Mouse (Mus musculus) midbrain, embryonic 10.5 days (tissue): ENCODE measurements around the gene Suox. TPM values are rescaled to one million over a fixed set of nuclear protein-coding genes. Genes with fewer than 3 reads are reported as not detected.
"Not testable (repeated sequence)": the region's sequence is repeated elsewhere in the genome, so short reads cannot be mapped to it uniquely, and the experiment has no call there.

ENCODE experiments used
- DNase-seq: peaks from one replicate; pipeline ENCODE4 v3.0.0-alpha.2; 2017; ENCODE audit warnings: low spot score
- H3K27ac ChIP-seq: fragments of 300-500 bp; sonication (generic); replicated peaks from 2 replicates; pipeline ENCODE4 v1.5.1; 2016; ENCODE audit warnings: mild to moderate bottlenecking
- H3K27me3 ChIP-seq: fragments of 300-500 bp; sonication (generic); 2 replicates; pipeline ENCODE4 v1.6.1; 2016; ENCODE audit warnings: low read depth, mild to moderate bottlenecking; ENCODE audit not compliant: poor library complexity, severe bottlenecking
- H3K36me3 ChIP-seq: fragments of 300-500 bp; sonication (generic); 2 replicates; pipeline ENCODE4 v1.6.1; 2016; ENCODE audit warnings: mild to moderate bottlenecking, moderate library complexity
- H3K4me1 ChIP-seq: fragments of 300-500 bp; sonication (generic); 2 replicates; pipeline ENCODE4 v1.6.1; 2016
- H3K4me3 ChIP-seq: fragments of 300-500 bp; sonication (generic); 2 replicates; pipeline ENCODE4 v1.5.1; 2016; ENCODE audit warnings: mild to moderate bottlenecking, moderate library complexity
- H3K9me3 ChIP-seq: fragments of 300-500 bp; sonication (generic); replicated peaks from 2 replicates; pipeline ENCODE4 v1.6.1; 2016; ENCODE audit warnings: mild to moderate bottlenecking
- WGBS: fragments of 180-500 bp; shearing (Covaris S2); methylation state at CpG from one replicate; pipeline ENCODE4 v1.1.7; 2016; 5-methylcytosine and 5-hydroxymethylcytosine counted together
- polyA plus RNA-seq: library from polyadenylated mRNA; unstranded; fragments of >200 nt; fragmentation: Nextera tagmentation; extraction: Ambion mirVana; gene quantifications from 2 replicates; pipeline ENCODE4 v1.2.1, GENCODE M21; 2016

Gene Suox
- 13.9 and 14.9 TPM in 2 replicates for polyA plus RNA-seq

GRCm38 (mm10) chr10:128673763-128674468 lies at the start of gene Suox:
Gene Suox, minus strand, starts transcription at chr10:128674073.
- Histone ChIP-seq H3K4me1 (peaks cover 30% of the 10 kb centered on the region), H3K4me3 (peak within 1 kb of the TSS; percentile 80), H3K27ac (peak within 1 kb of the TSS; percentile 79), H3K36me3 (peaks cover 12% of the 10 kb centered on the region; the same call in 1 of the 2 replicates), H3K27me3 (peaks cover 34% of the 10 kb centered on the region), H3K9me3 (no peaks in the 10 kb centered on the region)
- peak; percentile 92 for DNase-seq
- WGBS = 1% methylated on average over 60 of the region's 60 CpGs

- no peaks in the 10 kb centered on the region for H3K4me1 ChIP-seq
- no peaks in the 10 kb centered on the region for H3K9me3 ChIP-seq
- no peak overlapping the region for H3K27ac ChIP-seq
- H3K27me3 ChIP-seq = no peaks in the 10 kb centered on the region
- H3K4me3 ChIP-seq = no peak overlapping the region
- no peak for DNase-seq
- H3K36me3 ChIP-seq = no peaks in the 10 kb centered on the region
- 88% methylated on average over 19 of the region's 19 CpGs for WGBS
Measured at GRCm38 (mm10) chr10:128715559-128716537, 42.0 kb upstream of the Suox start.

- not testable (repeated sequence) for H3K4me1 ChIP-seq, H3K36me3 ChIP-seq, H3K4me3 ChIP-seq, DNase-seq, H3K27ac ChIP-seq, H3K9me3 ChIP-seq, H3K27me3 ChIP-seq
- WGBS = 94% methylated on average over 7 of the region's 7 CpGs
Measured at GRCm38 (mm10) chr10:128711318-128711717, 37.4 kb upstream of the Suox start.

- Histone ChIP-seq H3K36me3 (peaks cover 33% of the 10 kb centered on the region), H3K27ac (peak overlapping the region; percentile 90), H3K9me3 (no peaks in the 10 kb centered on the region), H3K4me1 (peaks cover 36% of the 10 kb centered on the region), H3K27me3 (no peaks in the 10 kb centered on the region), H3K4me3 (peak overlapping the region; percentile 79)
- whole genome bisulfite sequencing = 9% methylated on average over 11 of the region's 11 CpGs
- DNase-seq = no peak
Measured at GRCm38 (mm10) chr10:128705317-128705693, 31.4 kb upstream of the Suox start.

GRCm38 (mm10) chr10:128704491-128705316 lies 30.8 kb upstream of the Suox start, which contains the start of gene Cdk2:
Gene Cdk2, minus strand, starts transcription at chr10:128705031.
- peaks cover 39% of the 10 kb centered on the region for H3K36me3 ChIP-seq

GRCm38 (mm10) chr10:128703895-128704294 lies 30.0 kb upstream of the Suox start, which contains the start of gene Pmel:
Gene Pmel, plus strand, starts transcription at chr10:128704195.
- H3K9me3 ChIP-seq = no peaks in the 10 kb centered on the region
- 29% methylated on average over 4 of the region's 4 CpGs for WGBS
- no peaks in the 10 kb centered on the region for H3K27me3 ChIP-seq
- peaks cover 36% of the 10 kb centered on the region for H3K4me1 ChIP-seq
- no peak for DNase-seq
- peaks cover 47% of the 10 kb centered on the region for H3K36me3 ChIP-seq
- H3K27ac ChIP-seq = peak within 1 kb of the TSS; percentile 90
- peak within 1 kb of the TSS; percentile 79 for H3K4me3 ChIP-seq

More at GRCm38 (mm10) chr10:128704491-128705316, 30.8 kb upstream of the Suox start, which contains the start of gene Cdk2:
- peak within 1 kb of the TSS; percentile 90 for H3K27ac ChIP-seq
- no peaks in the 10 kb centered on the region for H3K9me3 ChIP-seq
- H3K4me1 ChIP-seq = peaks cover 36% of the 10 kb centered on the region
- WGBS = 0% methylated on average over 61 of the region's 62 CpGs
- H3K4me3 ChIP-seq = peak within 1 kb of the TSS; percentile 79
- no peaks in the 10 kb centered on the region for H3K27me3 ChIP-seq
- peak; percentile 97 for DNase-seq

- H3K27ac ChIP-seq = no peak overlapping the region
- no peak for DNase-seq
- H3K4me3 ChIP-seq = no peak overlapping the region
- H3K36me3 ChIP-seq = peaks cover 60% of the 10 kb centered on the region
- no peaks in the 10 kb centered on the region for H3K27me3 ChIP-seq
- H3K4me1 ChIP-seq = peaks cover 36% of the 10 kb centered on the region
- 91% methylated on average over 6 of the region's 6 CpGs for WGBS
- H3K9me3 ChIP-seq = no peaks in the 10 kb centered on the region
Measured at GRCm38 (mm10) chr10:128702328-128703007, 28.6 kb upstream of the Suox start.

GRCm38 (mm10) chr10:128700712-128701111 lies 26.8 kb upstream of the Suox start:
- Histone ChIP-seq H3K36me3 (peaks cover 63% of the 10 kb centered on the region), H3K4me3 (no peak overlapping the region), H3K27ac (no peak overlapping the region), H3K4me1 (peaks cover 33% of the 10 kb centered on the region), H3K9me3 (no peaks in the 10 kb centered on the region), H3K27me3 (no peaks in the 10 kb centered on the region)
- DNase-seq = no peak
- WGBS = 91% methylated on average over 5 of the region's 5 CpGs

- peaks cover 38% of the 10 kb centered on the region for H3K4me1 ChIP-seq
- no peak overlapping the region for H3K27ac ChIP-seq
- peaks cover 63% of the 10 kb centered on the region for H3K36me3 ChIP-seq
- no peak overlapping the region for H3K4me3 ChIP-seq
- DNase-seq = no peak
- 91% methylated on average over 11 of the region's 11 CpGs for WGBS
- no peaks in the 10 kb centered on the region for H3K9me3 ChIP-seq
- no peaks in the 10 kb centered on the region for H3K27me3 ChIP-seq
Measured at GRCm38 (mm10) chr10:128699611-128700010, 25.7 kb upstream of the Suox start.

- WGBS = 90% methylated on average over 5 of the region's 5 CpGs
- Histone ChIP-seq H3K27ac (no peak overlapping the region), H3K4me3 (no peak overlapping the region), H3K9me3 (no peaks in the 10 kb centered on the region), H3K27me3 (no peaks in the 10 kb centered on the region), H3K36me3 (peaks cover 63% of the 10 kb centered on the region), H3K4me1 (peaks cover 37% of the 10 kb centered on the region)
- no peak for DNase-seq
Measured at GRCm38 (mm10) chr10:128699006-128699405, 25.1 kb upstream of the Suox start.

GRCm38 (mm10) chr10:128697072-128697725 lies 23.3 kb upstream of the Suox start:
- Histone ChIP-seq H3K36me3 (peaks cover 50% of the 10 kb centered on the region), H3K27ac (0 out of 2 replicates have a peak overlapping the region, but pooled peaks have one; percentile 79), H3K4me3 (peak overlapping the region; percentile 90; the same call in 1 of the 2 replicates), H3K9me3 (no peaks in the 10 kb centered on the region), H3K4me1 (peaks cover 21% of the 10 kb centered on the region), H3K27me3 (no peaks in the 10 kb centered on the region)
- 90% methylated on average over 6 of the region's 6 CpGs for WGBS
- no peak for DNase-seq
